Mouse (Mus musculus) ES-Bruce4 (cell line): ENCODE measurements around the gene Zfp710.

Experiments
- CTCF ChIP-seq: IDR thresholded peaks from one replicate; pipeline ENCODE4 v1.8.1; 2011; ENCODE audit warnings: low read depth, low read length
- EP300 ChIP-seq: IDR thresholded peaks from 2 replicates; pipeline ENCODE4 v1.6.1; 2011; ENCODE audit warnings: low read depth, low read length; ENCODE audit not compliant: insufficient read depth
- POLR2A ChIP-seq: IDR thresholded peaks from one replicate; pipeline ENCODE4 v1.8.1; 2011; ENCODE audit warnings: low read length; ENCODE audit not compliant: insufficient read depth

GRCm38 (mm10) chr7:80077801-80078200, 53.2 kb downstream of the Zfp710 start:
- no peak for TF ChIP-seq EP300
- no peak for TF ChIP-seq CTCF
- TF ChIP-seq POLR2A, result no peak
